Mouse (Mus musculus) hindbrain, embryonic 14.5 days (tissue): ENCODE measurements around the gene Ppp1r17. TPM values are rescaled to one million over a fixed set of nuclear protein-coding genes. Genes with fewer than 3 reads are reported as not detected.

ENCODE experiments used
- ATAC-seq: fragments of 200-750 bp; cut with Nextera tagmentation; 2 replicates; pipeline ENCODE4 v1.8.0; 2017; ENCODE audit warnings: moderate number of reproducible peaks, mild to moderate bottlenecking, moderate TSS enrichment, moderate library complexity; ENCODE audit not compliant: low FRiP score
- DNase-seq: peaks from one replicate; pipeline ENCODE4 v3.0.0-alpha.2; 2015; ENCODE audit warnings: low spot score
- H3K27ac ChIP-seq: fragments of 300-500 bp; sonication (generic); 2 replicates; pipeline ENCODE4 v1.5.1; 2014; ENCODE audit warnings: mild to moderate bottlenecking, moderate library complexity
- H3K27me3 ChIP-seq: fragments of 300-500 bp; sonication (generic); 2 replicates; pipeline ENCODE4 v1.6.1; 2014; ENCODE audit warnings: mild to moderate bottlenecking, low read length, mixed read lengths; ENCODE audit not compliant: control insufficient read depth, insufficient read depth
- H3K36me3 ChIP-seq: fragments of 300-500 bp; sonication (generic); replicated peaks from 2 replicates; pipeline ENCODE4 v1.6.1; 2014; ENCODE audit not compliant: control insufficient read depth, insufficient read depth
- H3K4me1 ChIP-seq: fragments of 300-500 bp; sonication (generic); replicated peaks from 2 replicates; pipeline ENCODE4 v1.6.1; 2014; ENCODE audit warnings: antibody characterized with exemption, low read length, mixed read lengths; ENCODE audit not compliant: control insufficient read depth, insufficient read depth
- H3K4me2 ChIP-seq: fragments of 300-500 bp; sonication (generic); replicated peaks from 2 replicates; pipeline ENCODE4 v1.6.1; 2014; ENCODE audit warnings: mild to moderate bottlenecking, moderate library complexity
- H3K4me3 ChIP-seq: fragments of 300-500 bp; sonication (generic); replicated peaks from 2 replicates; pipeline ENCODE4 v1.5.1; 2014; ENCODE audit warnings: mild to moderate bottlenecking, low read length
- H3K9ac ChIP-seq: fragments of 300-500 bp; sonication (generic); 2 replicates; pipeline ENCODE4 v1.6.1; 2014
- H3K9me3 ChIP-seq: fragments of 300-500 bp; sonication (generic); 2 replicates; pipeline ENCODE4 v1.6.1; 2016; ENCODE audit warnings: low read length; ENCODE audit not compliant: control insufficient read depth
- WGBS: fragments of 180-500 bp; shearing (Covaris S2); extraction: QIAGEN DNeasy Blood & Tissue Kit; methylation state at CpG from one replicate; pipeline ENCODE4 v1.1.7; 2014; 5-methylcytosine and 5-hydroxymethylcytosine counted together
- polyA plus RNA-seq: library from polyadenylated mRNA; unstranded; fragments of >200 nt; fragmentation: Nextera tagmentation; extraction: Ambion mirVana; gene quantifications from 2 replicates; pipeline ENCODE4 v1.2.1, GENCODE M21; 2014

The Ppp1r17 gene
- 1.5 and 2.1 TPM in 2 replicates for polyA plus RNA-seq

- peak; percentile 57 for DNase-seq
- Histone ChIP-seq H3K4me1 (peaks cover 11% of the 10 kb centered on the region), H3K4me3 (no peak within 1 kb of the TSS), H3K27ac (no peak within 1 kb of the TSS), H3K9me3 (no peaks in the 10 kb centered on the region), H3K36me3 (no peaks in the 10 kb centered on the region), H3K27me3 (no peaks in the 10 kb centered on the region), H3K4me2 (peak within 1 kb of the TSS; percentile 26), H3K9ac (no peak within 1 kb of the TSS)
- peak; percentile 84 for ATAC-seq
- WGBS: 21% methylated on average over 16 of the region's 16 CpGs
Measured at GRCm38 (mm10) chr6:56017291-56017994, at the start of gene Ppp1r17. Gene Ppp1r17 (plus strand): TSS chr6:56017497.

GRCm38 (mm10) chr6:55972998-55973397 is 44.3 kb upstream of the Ppp1r17 start:
- Histone ChIP-seq H3K9ac (no peak overlapping the region), H3K9me3 (no peaks in the 10 kb centered on the region), H3K4me2 (no peak overlapping the region), H3K4me1 (no peaks in the 10 kb centered on the region), H3K27me3 (no peaks in the 10 kb centered on the region), H3K36me3 (no peaks in the 10 kb centered on the region), H3K4me3 (no peak overlapping the region), H3K27ac (no peak overlapping the region)
- ATAC-seq (peak; percentile 71; the same call in 1 of the 2 replicates), DNase-seq (peak; percentile 74)

- H3K4me2 ChIP-seq: no peak overlapping the region
- H3K9me3 ChIP-seq: no peaks in the 10 kb centered on the region
- no peak overlapping the region for H3K4me3 ChIP-seq
- no peaks in the 10 kb centered on the region for H3K27me3 ChIP-seq
- H3K36me3 ChIP-seq: no peaks in the 10 kb centered on the region
- H3K27ac ChIP-seq: no peak overlapping the region
- DNase-seq: no peak
- H3K4me1 ChIP-seq: no peaks in the 10 kb centered on the region
- no peak for ATAC-seq
- H3K9ac ChIP-seq: no peak overlapping the region
- WGBS: 89% methylated on average over 2 of the region's 2 CpGs
Measured at GRCm38 (mm10) chr6:55979766-55980165, 37.5 kb upstream of the Ppp1r17 start.

GRCm38 (mm10) chr6:56008711-56009110 is 8.6 kb upstream of the Ppp1r17 start:
- Histone ChIP-seq H3K9ac (no peak overlapping the region), H3K27me3 (no peaks in the 10 kb centered on the region), H3K4me1 (no peaks in the 10 kb centered on the region), H3K27ac (no peak overlapping the region), H3K36me3 (no peaks in the 10 kb centered on the region), H3K4me3 (no peak overlapping the region), H3K9me3 (no peaks in the 10 kb centered on the region), H3K4me2 (no peak overlapping the region)
- 67% methylated on average over 4 of the region's 4 CpGs for WGBS
- ATAC-seq (no peak), DNase-seq (no peak)

GRCm38 (mm10) chr6:56012384-56012783 is 4.9 kb upstream of the Ppp1r17 start:
- no peak overlapping the region for H3K4me2 ChIP-seq
- H3K27me3 ChIP-seq: no peaks in the 10 kb centered on the region
- peaks cover 6% of the 10 kb centered on the region for H3K4me1 ChIP-seq
- ATAC-seq (no peak), DNase-seq (no peak)
- H3K9ac ChIP-seq: no peak overlapping the region
- 64% methylated on average over 5 of the region's 5 CpGs for WGBS
- no peak overlapping the region for H3K4me3 ChIP-seq
- no peak overlapping the region for H3K27ac ChIP-seq
- H3K36me3 ChIP-seq: no peaks in the 10 kb centered on the region
- no peaks in the 10 kb centered on the region for H3K9me3 ChIP-seq

- DNase-seq: no peak
- no peak for ATAC-seq
- no peaks in the 10 kb centered on the region for H3K27me3 ChIP-seq
- 68% methylated on average over 2 of the region's 2 CpGs for WGBS
- H3K9ac ChIP-seq: no peak overlapping the region
- H3K4me1 ChIP-seq: peaks cover 11% of the 10 kb centered on the region
- H3K4me3 ChIP-seq: no peak overlapping the region
- H3K27ac ChIP-seq: no peak overlapping the region
- H3K9me3 ChIP-seq: no peaks in the 10 kb centered on the region
- H3K4me2 ChIP-seq: no peak overlapping the region
- no peaks in the 10 kb centered on the region for H3K36me3 ChIP-seq
Measured at GRCm38 (mm10) chr6:56019632-56020031, 2.3 kb downstream of the Ppp1r17 start.

GRCm38 (mm10) chr6:56025533-56025932 is 8.2 kb downstream of the Ppp1r17 start:
- Histone ChIP-seq H3K9ac (no peak overlapping the region), H3K4me2 (no peak overlapping the region)

GRCm38 (mm10) chr6:56027318-56027717 is 10.0 kb downstream of the Ppp1r17 start:
- 0 out of 2 replicates have a peak, but pooled peaks cover 4% of the 10 kb centered on the region for H3K4me1 ChIP-seq
- no peak overlapping the region for H3K27ac ChIP-seq
- no peaks in the 10 kb centered on the region for H3K9me3 ChIP-seq
- 61% methylated on average over 6 of the region's 6 CpGs for WGBS
- DNase-seq (peak; percentile 45), ATAC-seq (peak; percentile 56; the same call in 1 of the 2 replicates)
- H3K36me3 ChIP-seq: no peaks in the 10 kb centered on the region
- H3K4me3 ChIP-seq: no peak overlapping the region
- H3K9ac ChIP-seq: no peak overlapping the region
- no peak overlapping the region for H3K4me2 ChIP-seq
- no peaks in the 10 kb centered on the region for H3K27me3 ChIP-seq

More at GRCm38 (mm10) chr6:56025533-56025932, 8.2 kb downstream of the Ppp1r17 start:
- ATAC-seq: no peak
- H3K9me3 ChIP-seq: no peaks in the 10 kb centered on the region
- no peaks in the 10 kb centered on the region for H3K4me1 ChIP-seq
- no peak overlapping the region for H3K27ac ChIP-seq
- H3K4me3 ChIP-seq: no peak overlapping the region
- no peaks in the 10 kb centered on the region for H3K36me3 ChIP-seq
- 75% methylated on average over 2 of the region's 2 CpGs for WGBS
- no peaks in the 10 kb centered on the region for H3K27me3 ChIP-seq
- DNase-seq: no peak

- WGBS: 89% methylated on average over 5 of the region's 5 CpGs
- Histone ChIP-seq H3K4me2 (no peak overlapping the region), H3K36me3 (no peaks in the 10 kb centered on the region), H3K9me3 (no peaks in the 10 kb centered on the region), H3K9ac (no peak overlapping the region), H3K27me3 (no peaks in the 10 kb centered on the region), H3K27ac (no peak overlapping the region), H3K4me3 (no peak overlapping the region), H3K4me1 (0 out of 2 replicates have a peak, but pooled peaks cover 4% of the 10 kb centered on the region)
- DNase-seq (no peak), ATAC-seq (no peak)
Measured at GRCm38 (mm10) chr6:56027966-56028365, 10.7 kb downstream of the Ppp1r17 start.
